Mouse (Mus musculus) MEL (cell line): ENCODE data around the gene Ncam2. TPM values are rescaled to one million over a fixed set of nuclear protein-coding genes. Genes with fewer than 3 reads are reported as not detected.
A peak's percentile ranks its signal among the peaks of the same experiment; 100 is the strongest.

ENCODE experiments used
- DNase-seq: peaks from one replicate; pipeline ENCODE4 v3.0.0; 2011; ENCODE audit warnings: low read depth, low spot score
- H3K27ac ChIP-seq: 2 replicates; pipeline ENCODE4 v1.5.1; 2012; ENCODE audit warnings: low read depth, mild to moderate bottlenecking, control low read depth, low read length, moderate library complexity; ENCODE audit not compliant: control insufficient read depth
- H3K27me3 ChIP-seq, 2 experiments: fragments of 150-350 bp in 1 of 2; sonication (generic) in 1 of 2; 2 replicates each; pipeline ENCODE4 v1.6.1; 2012; ENCODE audit warnings: low read length in 2 of 2, mild to moderate bottlenecking in 2 of 2, improper control_type of control experiment in 1 of 2, moderate library complexity in 1 of 2; ENCODE audit not compliant: insufficient read depth in 2 of 2, control insufficient read depth in 1 of 2
- H3K36me3 ChIP-seq, 2 experiments: 2 replicates each; pipeline ENCODE4 v1.6.1; 2012 to 2014; ENCODE audit warnings: low read length in 2 of 2, improper control_type of control experiment in 1 of 2, inconsistent platforms in 1 of 2, mild to moderate bottlenecking in 1 of 2; ENCODE audit not compliant: insufficient read depth in 2 of 2, control insufficient read depth in 1 of 2
- H3K4me1 ChIP-seq, 2 experiments: fragments of 150-350 bp in 1 of 2; sonication (generic) in 1 of 2; 2 replicates each; pipeline ENCODE4 v1.6.1; 2012; ENCODE audit warnings: low read length in 2 of 2, improper control_type of control experiment in 1 of 2, mild to moderate bottlenecking in 1 of 2; ENCODE audit not compliant: insufficient read depth in 2 of 2, control insufficient read depth in 1 of 2
- H3K4me3 ChIP-seq, 2 experiments: fragments of 150-350 bp in 1 of 2; sonication (generic) in 1 of 2; 2 replicates each; pipeline ENCODE4 v1.5.1; 2012; ENCODE audit warnings: low read depth in 2 of 2, low read length in 2 of 2, mild to moderate bottlenecking in 2 of 2, moderate library complexity in 2 of 2, control low read depth in 1 of 2, improper control_type of control experiment in 1 of 2; ENCODE audit not compliant: control insufficient read depth in 1 of 2, insufficient read depth in 1 of 2
- H3K79me2 ChIP-seq: 2 replicates; pipeline ENCODE4 v1.6.1; 2012; ENCODE audit warnings: mild to moderate bottlenecking, low read length, moderate library complexity; ENCODE audit not compliant: control insufficient read depth, poor library complexity, insufficient read depth
- H3K9ac ChIP-seq: 2 replicates; pipeline ENCODE4 v1.6.1; 2012; ENCODE audit warnings: low read depth, mild to moderate bottlenecking, control low read depth, low read length, moderate library complexity; ENCODE audit not compliant: control insufficient read depth, poor library complexity, severe bottlenecking
- H3K9me3 ChIP-seq: fragments of 150-350 bp; sonication (generic); replicated peaks from 2 replicates; pipeline ENCODE4 v1.6.1; 2012; ENCODE audit warnings: mild to moderate bottlenecking, low read length, improper control_type of control experiment, moderate library complexity; ENCODE audit not compliant: insufficient read depth
- BHLHE40 ChIP-seq: IDR thresholded peaks from 2 replicates; pipeline ENCODE4 v1.6.1; 2012; ENCODE audit warnings: low read depth, mild to moderate bottlenecking, inconsistent platforms, low read length, improper control_type of control experiment, borderline replicate concordance
- CHD2 ChIP-seq: IDR thresholded peaks from 2 replicates; pipeline ENCODE4 v1.6.1; 2011; ENCODE audit warnings: low read length, improper control_type of control experiment
- CTCF ChIP-seq, 3 experiments: IDR thresholded peaks in 2 of 3; conservative IDR thresholded peaks in 1 of 3; 2 replicates each; pipeline ENCODE4 v1.5.1; 2011 to 2012; ENCODE audit warnings: low read length in 3 of 3, low read depth in 2 of 3, mild to moderate bottlenecking in 2 of 3, improper control_type of control experiment in 1 of 3, inconsistent platforms in 1 of 3, mixed read lengths in 1 of 3, moderate library complexity in 1 of 3; ENCODE audit not compliant: control insufficient read depth in 1 of 3, insufficient read depth in 1 of 3, poor library complexity in 1 of 3, severe bottlenecking in 1 of 3
- ELF1 ChIP-seq: IDR thresholded peaks from 2 replicates; pipeline ENCODE4 v1.6.1; 2014; ENCODE audit warnings: low read depth, mild to moderate bottlenecking, inconsistent platforms, low read length, improper control_type of control experiment, moderate library complexity
- ETS1 ChIP-seq: IDR thresholded peaks from 2 replicates; pipeline ENCODE4 v1.6.1; 2012; ENCODE audit warnings: low read depth, mild to moderate bottlenecking, inconsistent platforms, low read length, improper control_type of control experiment, moderate library complexity
- GABPA ChIP-seq: IDR thresholded peaks from 2 replicates; pipeline ENCODE4 v1.6.1; 2012; ENCODE audit warnings: low read depth, mild to moderate bottlenecking, inconsistent platforms, low read length, improper control_type of control experiment, moderate library complexity
- GATA1 ChIP-seq: IDR thresholded peaks from 2 replicates; pipeline ENCODE4 v1.6.1; 2011; ENCODE audit warnings: low read depth, low read length, improper control_type of control experiment
- HCFC1 ChIP-seq: IDR thresholded peaks from 2 replicates; pipeline ENCODE4 v1.6.1; 2012; ENCODE audit warnings: low read depth, mild to moderate bottlenecking, inconsistent platforms, low read length, improper control_type of control experiment, moderate library complexity
- JUND ChIP-seq: IDR thresholded peaks from 2 replicates; pipeline ENCODE4 v1.6.1; 2011; ENCODE audit warnings: low read depth, mild to moderate bottlenecking, improper control_type of control experiment, low read length
- MAFK ChIP-seq: IDR thresholded peaks from 2 replicates; pipeline ENCODE4 v1.6.1; 2011; ENCODE audit warnings: low read depth, mild to moderate bottlenecking, low read length, improper control_type of control experiment, borderline replicate concordance
- MAX ChIP-seq: IDR thresholded peaks from 2 replicates; pipeline ENCODE4 v1.6.1; 2011; ENCODE audit warnings: low read length, improper control_type of control experiment
- MAZ ChIP-seq: IDR thresholded peaks from 2 replicates; pipeline ENCODE4 v1.6.1; 2012; ENCODE audit warnings: low read depth, mild to moderate bottlenecking, inconsistent platforms, low read length, improper control_type of control experiment
- MEF2A ChIP-seq: IDR thresholded peaks from 2 replicates; pipeline ENCODE4 v1.6.1; 2014; ENCODE audit warnings: low read depth, mild to moderate bottlenecking, inconsistent platforms, low read length, improper control_type of control experiment; ENCODE audit not compliant: poor library complexity, insufficient replicate concordance, severe bottlenecking; ENCODE audit errors: extremely low read depth
- MYC ChIP-seq: IDR thresholded peaks from 2 replicates; pipeline ENCODE4 v1.6.1; 2011; ENCODE audit warnings: low read depth, mild to moderate bottlenecking, low read length, improper control_type of control experiment, moderate library complexity
- NELFE ChIP-seq: IDR thresholded peaks from 2 replicates; pipeline ENCODE4 v1.6.1; 2011; ENCODE audit warnings: low read depth, low read length, improper control_type of control experiment
- NRF1 ChIP-seq: IDR thresholded peaks from 2 replicates; pipeline ENCODE4 v1.6.1; 2014; ENCODE audit warnings: low read depth, mild to moderate bottlenecking, inconsistent platforms, low read length, improper control_type of control experiment, moderate library complexity; ENCODE audit not compliant: poor library complexity, insufficient read depth, severe bottlenecking
- POLR2A ChIP-seq, 2 experiments: IDR thresholded peaks; 2 replicates each; pipeline ENCODE4 v1.6.1; 2011 to 2012; ENCODE audit warnings: low read length in 2 of 2, mild to moderate bottlenecking in 2 of 2, control low read depth in 1 of 2, improper control_type of control experiment in 1 of 2, low read depth in 1 of 2, moderate library complexity in 1 of 2; ENCODE audit not compliant: control insufficient read depth in 1 of 2, insufficient read depth in 1 of 2, poor library complexity in 1 of 2
- POLR2AphosphoS2 ChIP-seq: IDR thresholded peaks from 2 replicates; pipeline ENCODE4 v1.6.1; 2011; ENCODE audit warnings: low read length, improper control_type of control experiment
- POLR2AphosphoS5 ChIP-seq: IDR thresholded peaks from 2 replicates; pipeline ENCODE4 v1.6.1; 2012; ENCODE audit warnings: low read depth, borderline replicate concordance, mild to moderate bottlenecking, inconsistent platforms, low read length, moderate library complexity, mixed read lengths
- RCOR1 ChIP-seq: IDR thresholded peaks from 2 replicates; pipeline ENCODE4 v1.6.1; 2012; ENCODE audit warnings: low read depth, mild to moderate bottlenecking, inconsistent platforms, low read length, improper control_type of control experiment
- SIN3A ChIP-seq: IDR thresholded peaks from 2 replicates; pipeline ENCODE4 v1.6.1; 2012; ENCODE audit warnings: low read length, improper control_type of control experiment, inconsistent platforms
- SMC3 ChIP-seq: IDR thresholded peaks from 2 replicates; pipeline ENCODE4 v1.6.1; 2011; ENCODE audit warnings: low read depth, low read length, improper control_type of control experiment
- TBP ChIP-seq: IDR thresholded peaks from 2 replicates; pipeline ENCODE4 v1.8.0; 2011; ENCODE audit warnings: low read depth, low read length, improper control_type of control experiment
- ZKSCAN1 ChIP-seq: IDR thresholded peaks from 2 replicates; pipeline ENCODE4 v1.6.1; 2012; ENCODE audit warnings: low read depth, mild to moderate bottlenecking, inconsistent platforms, low read length, improper control_type of control experiment, moderate library complexity
- ZNF384 ChIP-seq: IDR thresholded peaks from 2 replicates; pipeline ENCODE4 v1.6.1; 2012; ENCODE audit warnings: low read depth, mild to moderate bottlenecking, inconsistent platforms, low read length, improper control_type of control experiment
- polyA plus RNA-seq, 2 experiments: library from polyadenylated mRNA; stranded (reverse) in 1 of 2; unstranded in 1 of 2; fragments of >175 nt in 1 of 2; fragments of >200 nt in 1 of 2; gene quantifications; 2 replicates each; pipeline versions ENCODE4 v1.2.1 to v1.2.4; 2012; ENCODE audit warnings: low replicate concordance in 2 of 2, low read depth in 1 of 2; ENCODE audit not compliant: insufficient read length in 2 of 2, insufficient read depth in 1 of 2, missing spikeins in 1 of 2
- total RNA-seq: library from RNA; depleted of rRNA; stranded (reverse); fragments of 300-350 nt; gene quantifications from 2 replicates; pipeline ENCODE4 v1.2.3, GENCODE M21; 2012

Ncam2 gene
- total and polyA plus RNA-seq, 3 experiments, result not detected

- H3K9ac ChIP-seq, result no peak overlapping the region
- no peaks in the 10 kb centered on the region for H3K4me1 ChIP-seq
- no peaks in the 10 kb centered on the region for H3K36me3 ChIP-seq
- no peaks in the 10 kb centered on the region for H3K9me3 ChIP-seq
- no peak for DNase-seq
- no peaks in the 10 kb centered on the region for H3K27me3 ChIP-seq
- no peak for TF ChIP-seq MAFK
- no peak for TF ChIP-seq MYC
- TF ChIP-seq ZNF384, result no peak
- no peak for TF ChIP-seq JUND
- TF ChIP-seq NRF1, result no peak
- H3K79me2 ChIP-seq, result no peaks in the 10 kb centered on the region
- no peak overlapping the region for H3K4me3 ChIP-seq
- no peak overlapping the region for H3K27ac ChIP-seq
These were observed 449.8 kb downstream of the Ncam2 start for GRCm38 (mm10) chr16:81650286-81650685.

DNA sequence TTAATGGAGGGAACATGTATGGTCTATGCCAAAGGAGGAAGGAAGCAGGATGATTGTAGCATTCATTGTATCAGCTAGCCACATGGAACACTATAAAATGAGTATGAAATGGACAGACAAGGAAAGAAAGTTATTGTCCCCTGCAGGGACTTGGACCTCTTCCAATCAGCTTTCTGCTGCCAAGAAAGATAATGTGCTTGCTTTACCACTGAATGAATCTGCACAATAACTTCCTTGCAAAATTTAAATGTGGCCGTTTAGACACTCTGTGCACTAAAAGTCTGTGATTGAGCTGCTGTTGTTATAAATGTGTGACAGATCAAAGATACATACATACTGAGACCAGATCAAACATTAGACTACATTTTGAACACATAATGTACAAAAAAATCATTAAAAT, 451.1 kb downstream of the Ncam2 start:
- Histone ChIP-seq H3K4me1 (no peaks in the 10 kb centered on the region), H3K4me3 (no peak overlapping the region), H3K79me2 (no peaks in the 10 kb centered on the region), H3K9me3 (no peaks in the 10 kb centered on the region), H3K36me3 (no peaks in the 10 kb centered on the region), H3K27ac (no peak overlapping the region), H3K9ac (no peak overlapping the region), H3K27me3 (no peaks in the 10 kb centered on the region)
- TF ChIP-seq RCOR1 (no peak), TBP (no peak), NELFE (no peak), HCFC1 (no peak), CTCF (IDR thresholded peaks at IDR 0.05 in 2 of 3, conservative IDR thresholded peaks at IDR 0.05 in 1 of 3; ENCODE audit: control insufficient read depth in 1 of 3, insufficient read depth in 1 of 3, low read depth in 2 of 3, low read length in 3 of 3, poor library complexity in 1 of 3, severe bottlenecking in 1 of 3) (no peak), POLR2A (IDR thresholded peaks at IDR 0.05; ENCODE audit: control insufficient read depth in 1 of 2, insufficient read depth in 1 of 2, low read depth in 1 of 2, low read length in 2 of 2, poor library complexity in 1 of 2) (no peak), MAX (no peak), GATA1 (no peak), SMC3 (no peak), SIN3A (no peak), ELF1 (no peak)
- DNase-seq, result peak; percentile 5

GRCm38 (mm10) chr16:81656550-81656949, 456.1 kb downstream of the Ncam2 start:
- Histone ChIP-seq H3K27me3 (no peaks in the 10 kb centered on the region), H3K4me3 (no peak overlapping the region), H3K79me2 (no peaks in the 10 kb centered on the region), H3K4me1 (no peaks in the 10 kb centered on the region), H3K9ac (no peak overlapping the region)
- DNase-seq, result no peak
- TF ChIP-seq CHD2, result no peak
- TF ChIP-seq MAFK, result no peak
- TF ChIP-seq GATA1, result no peak
- TF ChIP-seq MAX, result no peak
- TF ChIP-seq NELFE, result no peak
- no peak for TF ChIP-seq GABPA
- TF ChIP-seq POLR2AphosphoS5, result no peak
- no peak for TF ChIP-seq MEF2A
- no peak for TF ChIP-seq ZKSCAN1
- TF ChIP-seq TBP, result no peak
- no peak for TF ChIP-seq BHLHE40
- no peak for TF ChIP-seq POLR2AphosphoS2
- no peak for TF ChIP-seq MAZ
- no peak for TF ChIP-seq ETS1
- TF ChIP-seq, all 39 proteins: peak for 0
- no peak overlapping the region for H3K27ac ChIP-seq
- no peaks in the 10 kb centered on the region for H3K36me3 ChIP-seq
- H3K9me3 ChIP-seq, result no peaks in the 10 kb centered on the region
